Mouse (Mus musculus) mouse trophoblast stem cell (cell line): ENCODE measurements around the gene Tnip3.

Experiments used
- in situ Hi-C, 2 experiments: fragments of 300-500 bp; cut with MseI, MboI; formaldehyde crosslinking; loops; 2 replicates in 1 of 2; 3 replicates in 1 of 2; pipeline ENCODE4 v1.15.1; 2025

Tnip3 gene

GRCm38 (mm10) chr6:65525192-65525591 is at the start of gene Tnip3:
Gene Tnip3, plus strand, starts transcription at chr6:65525313.
- in situ Hi-C loops: no loop called here

GRCm38 (mm10) chr6:65498786-65499185 is 26.3 kb upstream of the Tnip3 start:
- in situ Hi-C loops: no loop called here

- in situ Hi-C loops: no loop called here
These were observed 15.0 kb upstream of the Tnip3 start for GRCm38 (mm10) chr6:65510051-65510669.

DNA sequence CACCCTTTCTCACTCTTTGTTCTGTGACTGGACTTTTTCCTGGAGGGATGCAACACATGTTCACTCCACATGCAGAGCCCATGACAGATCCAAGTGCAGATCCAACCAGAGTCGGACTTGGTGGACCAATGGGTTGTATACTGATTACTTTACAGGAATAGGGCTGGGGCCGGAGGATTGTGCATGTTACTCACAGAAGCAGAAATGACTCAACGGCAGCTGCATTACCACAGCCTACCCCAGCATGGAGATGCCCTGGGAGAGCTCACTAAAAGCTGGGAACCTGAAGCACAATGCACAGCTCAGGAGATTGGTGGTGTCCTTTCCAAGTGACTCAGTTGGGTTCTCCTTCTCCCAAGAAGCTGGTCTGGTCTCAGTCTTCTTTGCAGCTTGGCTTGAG is 11.3 kb upstream of the Tnip3 start:
- in situ Hi-C loops: no loop called here

DNA sequence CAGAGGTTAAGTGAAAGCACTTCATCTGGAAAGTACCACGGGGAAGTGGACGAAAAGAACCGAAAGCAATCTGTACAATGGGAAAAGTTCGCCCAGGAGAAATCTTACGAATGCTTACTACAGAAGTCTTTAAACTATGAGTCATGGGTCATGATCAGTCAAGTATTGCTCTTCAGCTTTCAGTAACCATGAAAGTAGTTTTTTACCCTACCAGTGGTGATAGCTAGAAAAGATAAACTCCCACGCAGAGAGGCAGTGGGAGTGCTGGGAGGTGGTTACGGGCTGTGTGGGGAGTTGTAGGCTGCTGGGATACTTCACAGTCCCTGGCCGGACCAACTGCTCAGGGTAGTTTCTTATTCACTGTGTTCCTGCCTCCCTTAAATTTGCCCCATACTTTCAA is 8.4 kb upstream of the Tnip3 start:
- in situ Hi-C loops: no loop called here

- in situ Hi-C loops: no loop called here
These were observed 4.3 kb upstream of the Tnip3 start for GRCm38 (mm10) chr6:65520821-65521220.

DNA sequence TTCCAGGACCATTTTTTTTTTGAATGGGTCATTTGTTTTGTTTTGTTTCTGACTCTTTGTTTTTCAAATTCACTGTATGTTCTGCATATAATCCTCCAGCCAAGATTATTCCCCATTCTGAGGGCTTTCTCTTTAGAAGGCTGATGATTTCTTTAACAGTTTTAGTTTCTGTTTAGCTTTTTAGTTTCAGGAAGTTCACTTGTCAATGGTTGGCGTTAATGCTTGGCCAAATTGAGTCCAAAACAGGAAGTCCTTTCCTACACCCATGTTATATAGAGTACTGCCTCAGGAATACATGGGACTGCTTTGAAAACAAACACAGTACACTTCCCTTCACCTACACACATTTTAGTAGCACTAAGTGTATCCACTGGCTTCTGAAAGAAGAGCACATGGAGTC is 2.8 kb downstream of the Tnip3 start:
- in situ Hi-C loops: no loop called here

- in situ Hi-C loops: no loop called here
These were observed 6.2 kb downstream of the Tnip3 start for GRCm38 (mm10) chr6:65531232-65531848.

DNA sequence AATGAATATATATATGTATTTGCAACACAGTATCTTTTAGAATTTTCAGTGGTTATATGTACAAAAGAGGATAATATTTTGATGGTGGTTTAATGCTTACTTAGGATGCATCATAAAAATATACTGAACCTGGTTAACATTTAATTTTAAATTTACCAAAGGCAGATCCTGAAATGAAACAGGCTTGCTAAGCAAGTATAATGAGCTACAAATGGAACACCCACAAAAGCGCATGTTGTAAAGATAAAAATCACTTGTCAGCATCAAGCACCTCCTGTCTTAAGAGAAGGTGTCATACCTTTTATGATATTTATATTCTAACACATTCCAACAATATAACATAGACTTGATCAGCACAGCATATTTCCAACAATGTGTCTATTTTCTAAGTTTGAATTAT is 8.6 kb downstream of the Tnip3 start:
- in situ Hi-C loops: no loop called here

GRCm38 (mm10) chr6:65537327-65537884 is 12.3 kb downstream of the Tnip3 start:
- in situ Hi-C loops: no loop called here

DNA sequence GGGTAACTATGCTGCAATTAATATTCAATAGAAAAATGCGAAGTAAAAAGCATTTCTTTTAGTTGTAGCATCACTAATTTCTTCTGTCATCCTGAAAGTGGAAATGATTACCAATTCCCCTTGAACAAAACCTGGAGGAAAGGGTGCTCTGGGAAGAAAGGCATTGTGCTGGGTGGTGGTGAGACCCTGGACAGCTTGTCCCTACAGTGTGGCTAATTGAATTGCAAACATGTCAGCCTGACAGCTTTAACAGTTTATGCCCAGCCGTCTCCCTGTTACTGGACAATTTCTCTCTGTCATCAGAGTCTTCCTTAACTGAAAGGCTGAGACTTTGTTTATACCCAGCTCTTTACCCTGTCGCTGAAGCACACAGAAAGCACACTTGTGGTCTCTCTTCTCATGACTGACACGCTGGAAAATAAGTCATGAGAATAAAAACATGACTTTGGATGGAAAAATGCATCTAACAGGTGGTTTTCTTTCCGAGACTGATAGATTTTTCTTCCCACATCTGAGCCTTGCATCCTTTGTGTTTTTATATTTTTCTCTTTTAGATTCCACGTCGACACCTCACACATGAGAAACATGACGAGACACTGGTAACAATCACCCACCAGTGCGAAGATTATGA is 13.0 kb downstream of the Tnip3 start:
- in situ Hi-C loops: no loop called here

DNA sequence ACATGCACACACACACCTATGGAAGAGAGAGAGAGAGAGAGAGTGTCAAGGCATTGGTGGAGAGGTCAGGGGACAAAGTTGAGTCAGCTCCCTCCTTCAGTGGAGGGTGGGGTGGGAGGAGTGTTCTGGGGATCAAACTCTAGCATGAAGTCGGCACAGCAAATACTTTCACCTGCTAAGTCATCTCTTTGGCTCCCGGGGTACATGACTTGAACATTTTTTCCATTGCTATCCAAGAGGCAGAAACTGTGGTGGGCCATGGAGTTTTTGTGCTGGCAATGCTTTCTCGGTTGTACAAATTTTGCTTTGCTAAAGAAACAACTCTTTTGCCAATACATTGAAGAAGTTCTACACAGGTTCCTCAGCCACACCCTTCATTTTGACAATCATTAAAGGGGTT is 13.8 kb downstream of the Tnip3 start:
- in situ Hi-C loops: no loop called here

DNA sequence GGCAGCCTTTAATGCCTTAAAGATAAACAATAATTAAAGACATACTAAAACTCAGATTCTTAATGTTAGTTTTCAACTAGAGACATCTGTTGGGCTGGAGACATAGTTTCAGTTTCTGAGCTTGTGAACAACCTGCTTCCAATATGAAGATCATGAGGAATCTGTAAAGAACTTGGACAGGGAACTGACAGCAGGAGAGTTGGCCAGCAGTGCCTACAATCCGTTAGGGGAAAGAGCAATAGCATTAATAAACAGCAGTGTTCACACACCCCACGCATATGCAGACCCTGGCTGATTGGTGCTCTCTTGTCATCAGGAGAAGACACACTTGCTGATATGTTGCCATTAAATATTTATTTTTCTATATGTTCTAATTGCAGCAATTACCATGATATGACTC is 15.0 kb downstream of the Tnip3 start:
- in situ Hi-C loops: no loop called here

DNA sequence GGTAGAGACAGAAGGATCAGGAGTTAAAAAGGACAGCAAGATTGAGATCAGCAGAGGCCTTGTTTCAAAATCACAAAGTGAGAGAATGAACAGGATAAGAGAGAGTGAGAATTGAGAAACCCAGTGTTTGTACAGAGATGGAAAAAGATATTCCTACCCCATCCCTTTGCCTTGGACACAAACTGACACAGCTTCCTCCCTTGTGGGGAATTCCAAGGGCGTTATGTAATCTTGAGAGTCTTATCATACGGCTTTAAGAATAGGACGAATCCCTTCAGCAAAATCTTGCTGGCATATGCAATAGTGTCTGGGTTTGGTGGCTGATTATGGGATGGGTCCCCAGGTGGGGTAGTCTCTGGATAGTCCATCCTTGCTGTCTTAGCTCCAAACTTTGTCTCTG is 16.0 kb downstream of the Tnip3 start:
- in situ Hi-C loops: no loop called here

DNA sequence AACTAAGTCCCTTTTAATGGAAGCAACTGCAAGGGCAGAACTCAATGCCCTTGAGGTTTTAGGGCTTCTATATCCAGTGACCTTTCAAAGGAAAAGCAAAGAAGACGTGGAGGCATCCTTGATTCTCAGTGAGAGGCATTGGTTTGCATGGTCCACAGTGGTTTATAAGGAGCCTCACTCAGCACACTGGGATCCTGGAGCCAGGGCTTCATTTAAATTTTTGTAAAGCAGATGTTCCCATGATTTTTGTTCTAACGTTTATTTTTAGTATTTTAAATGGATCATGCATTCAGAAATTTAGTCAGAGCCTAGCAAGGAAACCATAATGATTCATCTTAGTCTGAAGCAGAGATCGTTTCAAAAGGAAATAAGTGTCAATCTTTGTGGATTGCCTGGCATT is 17.3 kb downstream of the Tnip3 start:
- in situ Hi-C loops: no loop called here

DNA sequence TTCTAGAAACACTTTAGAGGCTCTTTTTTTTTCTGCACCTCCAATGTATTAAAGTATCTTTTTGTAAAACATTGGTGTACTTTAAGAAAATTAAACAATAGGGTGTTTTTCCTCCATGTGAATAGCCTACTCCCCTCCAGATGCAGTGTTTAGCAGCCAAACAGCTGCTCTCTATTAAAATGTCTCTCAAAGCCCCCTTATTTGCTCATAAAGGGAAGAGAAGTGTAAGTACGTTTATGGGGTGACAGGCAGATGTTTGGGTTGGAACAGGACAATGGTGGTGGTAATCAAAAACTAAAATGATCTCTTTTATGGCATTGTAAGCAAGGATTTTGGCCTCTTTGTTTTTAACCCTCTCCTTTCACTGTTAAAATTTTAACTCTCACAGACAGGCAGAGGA is 17.8 kb downstream of the Tnip3 start:
- in situ Hi-C loops: no loop called here

- in situ Hi-C loops: no loop called here
These were observed 39.0 kb downstream of the Tnip3 start for GRCm38 (mm10) chr6:65563887-65564656.

DNA sequence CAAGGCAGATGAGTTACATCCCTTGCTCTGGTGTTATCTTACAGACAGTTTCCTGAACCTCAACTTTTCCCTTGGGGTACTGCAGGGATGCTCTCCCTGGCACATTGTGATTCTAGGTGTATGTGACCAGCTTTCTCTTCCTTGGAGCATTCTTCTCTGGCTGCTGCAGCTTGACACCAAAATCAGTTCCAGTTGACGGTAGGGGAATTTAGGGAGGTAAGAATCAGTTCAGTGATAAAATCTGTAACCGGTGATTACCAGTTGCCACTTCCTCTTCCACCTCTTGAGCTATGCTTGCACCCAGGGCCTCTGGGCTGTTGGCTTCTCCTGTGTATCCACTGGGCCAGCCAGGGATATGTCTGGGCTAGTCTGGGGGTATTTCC is 39.5 kb downstream of the Tnip3 start:
- in situ Hi-C loops: no loop called here

GRCm38 (mm10) chr6:65569741-65570140 is 44.6 kb downstream of the Tnip3 start:
- in situ Hi-C loops: no loop called here

DNA sequence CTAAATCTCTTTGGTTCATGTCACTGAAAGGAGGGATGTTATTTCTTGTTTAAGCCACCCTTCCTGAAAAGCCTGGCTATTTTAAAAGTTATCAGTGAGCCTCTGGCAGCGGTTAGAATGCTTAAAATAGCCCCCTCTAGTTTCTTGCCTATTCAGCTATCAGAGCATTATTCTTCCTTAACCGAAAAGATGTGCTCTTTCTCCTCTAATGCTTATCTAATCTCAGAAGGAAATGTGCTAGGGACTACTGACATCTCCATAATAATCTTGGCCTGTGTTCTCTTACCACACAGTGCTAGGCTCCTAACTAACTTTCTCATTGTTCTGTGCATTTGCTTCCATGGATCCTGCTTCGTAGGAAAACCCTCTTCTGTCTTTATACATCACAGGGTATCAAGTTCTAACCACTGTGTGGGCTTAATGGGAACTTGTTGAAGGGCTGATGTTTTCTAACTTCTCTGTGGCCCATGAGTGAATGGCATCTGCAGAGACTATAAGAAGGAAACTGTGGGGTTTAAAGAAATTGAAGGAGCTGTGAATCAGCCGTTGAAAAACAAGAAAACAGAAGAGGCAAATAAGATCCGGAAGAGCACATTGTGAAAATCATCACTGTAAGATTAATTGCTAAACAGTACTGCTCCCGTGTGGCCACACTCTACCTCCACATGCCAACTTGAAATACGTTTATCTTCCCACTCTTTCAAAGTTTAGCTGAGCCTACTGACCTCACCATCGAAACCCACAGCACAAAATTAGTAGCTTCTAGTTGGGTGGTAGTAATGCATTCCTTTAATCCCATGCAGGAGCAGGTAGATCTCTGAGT is 53.2 kb downstream of the Tnip3 start:
- in situ Hi-C loops: no loop called here

DNA sequence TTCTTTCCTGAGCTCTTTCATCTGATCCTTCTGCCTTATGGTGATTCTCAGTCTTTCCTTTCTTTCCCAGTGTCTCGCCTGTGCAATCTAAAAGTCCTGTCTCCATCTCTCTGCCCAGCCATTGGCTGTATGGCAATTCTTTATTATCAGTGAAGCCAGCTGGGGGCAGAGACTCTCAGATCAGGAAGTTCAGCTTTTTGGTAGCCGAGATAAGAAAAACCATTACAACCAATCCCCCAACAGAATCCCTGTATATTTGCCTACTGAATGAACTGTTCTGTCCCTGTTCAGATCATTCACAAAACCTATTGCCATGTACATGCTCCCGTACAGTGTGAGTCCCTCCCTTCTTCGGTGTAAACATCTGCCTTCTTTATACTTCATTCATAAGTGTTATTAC is 57.9 kb downstream of the Tnip3 start:
- in situ Hi-C loops: no loop called here
